Mouse (Mus musculus) ES-E14 (cell line): Measurements from ENCODE around the gene Ptcd3. TPM values are rescaled to one million over a fixed set of nuclear protein-coding genes. Genes with fewer than 3 reads are reported as not detected.
"Not testable (repeated sequence)": the region's sequence is repeated elsewhere in the genome, so short reads cannot be mapped to it uniquely, and the experiment has no call there.

Experiments used
- DNase-seq: peaks from one replicate; pipeline ENCODE4 v3.0.0-alpha.2; 2013; ENCODE audit warnings: low read depth, low spot score
- H3K27ac ChIP-seq: 2 replicates; pipeline ENCODE4 v1.5.1; 2012; ENCODE audit warnings: low read depth, mild to moderate bottlenecking, low read length, moderate library complexity, mixed read lengths; ENCODE audit not compliant: poor library complexity, insufficient read depth, severe bottlenecking
- H3K36me3 ChIP-seq: 2 replicates; pipeline ENCODE4 v1.6.1; 2012; ENCODE audit warnings: mild to moderate bottlenecking, low read length, moderate library complexity, mixed read lengths; ENCODE audit not compliant: control insufficient read depth, poor library complexity, insufficient read depth, severe bottlenecking
- H3K4me1 ChIP-seq, 2 experiments: fragments of 150-350 bp in 1 of 2; sonication (generic) in 1 of 2; 2 replicates each; pipeline ENCODE4 v1.6.1; 2012; ENCODE audit warnings: low read length in 2 of 2, mild to moderate bottlenecking in 1 of 2, mixed read lengths in 1 of 2; ENCODE audit not compliant: control insufficient read depth in 2 of 2, insufficient read depth in 2 of 2, poor library complexity in 1 of 2
- H3K4me3 ChIP-seq, 2 experiments: fragments of 150-350 bp in 1 of 2; sonication (generic) in 1 of 2; 2 replicates each; pipeline ENCODE4 v1.5.1; 2012; ENCODE audit warnings: low read length in 2 of 2, low read depth in 1 of 2, mild to moderate bottlenecking in 1 of 2, mixed read lengths in 1 of 2; ENCODE audit not compliant: insufficient read depth in 1 of 2, poor library complexity in 1 of 2, severe bottlenecking in 1 of 2
- H3K9ac ChIP-seq: 2 replicates; pipeline ENCODE4 v1.6.1; 2012; ENCODE audit warnings: low read depth, mild to moderate bottlenecking, low read length, mixed read lengths; ENCODE audit not compliant: poor library complexity, insufficient read depth, severe bottlenecking
- H3K9me3 ChIP-seq: fragments of 150-350 bp; sonication (generic); 2 replicates; pipeline ENCODE4 v1.6.1; 2012; ENCODE audit warnings: low read depth, mild to moderate bottlenecking, low read length; ENCODE audit not compliant: control insufficient read depth, insufficient read depth
- CHD2 ChIP-seq: IDR thresholded peaks from 2 replicates; pipeline ENCODE4 v1.6.1; 2014; ENCODE audit warnings: mild to moderate bottlenecking, low read depth, low read length, inconsistent platforms
- HCFC1 ChIP-seq: IDR thresholded peaks from 2 replicates; pipeline ENCODE4 v1.6.1; 2012; ENCODE audit warnings: low read length, inconsistent platforms, borderline replicate concordance; ENCODE audit not compliant: insufficient read depth
- MAFK ChIP-seq: IDR thresholded peaks from 2 replicates; pipeline ENCODE4 v1.6.1; 2014; ENCODE audit warnings: mild to moderate bottlenecking, low read depth, low read length, inconsistent platforms; ENCODE audit not compliant: insufficient read depth
- ZC3H11A ChIP-seq: IDR thresholded peaks from 2 replicates; pipeline ENCODE4 v1.6.1; 2012; ENCODE audit warnings: low read depth, mild to moderate bottlenecking, inconsistent platforms, low read length, borderline replicate concordance
- ZNF384 ChIP-seq: IDR thresholded peaks from 2 replicates; pipeline ENCODE4 v1.6.1; 2012; ENCODE audit warnings: low read depth, low read length, inconsistent platforms
- in situ Hi-C, 2 experiments: fragments of 600-800 bp; cut with MboI; formaldehyde crosslinking; loops; one replicate each; pipeline ENCODE4 v1.15.1; 2025; ENCODE audit warnings: low sequenced_read_pairs in 2 of 2, inconsistent platforms in 1 of 2; ENCODE audit not compliant: unreplicated experiment in 2 of 2
- total RNA-seq: library from RNA; depleted of rRNA; stranded (reverse); fragments of 300-350 nt; gene quantifications from 2 replicates; pipeline ENCODE4 v1.2.3, GENCODE M21; 2012

Gene Ptcd3
- total RNA-seq, 1 experiment = 218 TPM

DNA sequence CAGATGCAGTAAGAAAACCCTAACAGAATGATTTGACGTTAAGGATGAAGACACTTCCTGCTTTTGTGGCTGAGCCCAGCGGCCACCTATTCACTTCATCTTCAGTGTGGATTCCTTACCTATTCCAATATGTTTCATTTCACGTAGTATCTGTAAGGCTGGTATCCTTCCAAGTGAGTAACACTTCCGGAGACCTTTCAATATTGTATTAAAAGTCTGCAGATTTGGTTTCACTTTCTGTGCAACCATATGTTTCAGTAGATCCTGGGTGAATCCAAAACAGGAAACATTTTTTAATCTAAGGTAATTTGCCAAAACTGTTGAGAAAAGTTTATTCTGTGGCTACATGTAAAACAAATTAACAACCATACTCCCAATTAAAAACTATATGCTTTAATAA, 15.3 kb downstream of the Ptcd3 start:
- in situ Hi-C loops = loop anchor here (10.0 to 25.0 kb wide), 2 partner anchors 281 to 298 kb away; no protein-coding TSS in a partner anchor
- Histone ChIP-seq H3K4me1 (no peaks in the 10 kb centered on the region), H3K27ac (no peak overlapping the region), H3K4me3 (no peak overlapping the region), H3K36me3 (peaks cover 11% of the 10 kb centered on the region), H3K9ac (no peak overlapping the region), H3K9me3 (no peaks in the 10 kb centered on the region)
- TF ChIP-seq CHD2 (no peak), MAFK (no peak), HCFC1 (no peak), ZC3H11A (no peak), ZNF384 (no peak)
- no peak for DNase-seq

DNA sequence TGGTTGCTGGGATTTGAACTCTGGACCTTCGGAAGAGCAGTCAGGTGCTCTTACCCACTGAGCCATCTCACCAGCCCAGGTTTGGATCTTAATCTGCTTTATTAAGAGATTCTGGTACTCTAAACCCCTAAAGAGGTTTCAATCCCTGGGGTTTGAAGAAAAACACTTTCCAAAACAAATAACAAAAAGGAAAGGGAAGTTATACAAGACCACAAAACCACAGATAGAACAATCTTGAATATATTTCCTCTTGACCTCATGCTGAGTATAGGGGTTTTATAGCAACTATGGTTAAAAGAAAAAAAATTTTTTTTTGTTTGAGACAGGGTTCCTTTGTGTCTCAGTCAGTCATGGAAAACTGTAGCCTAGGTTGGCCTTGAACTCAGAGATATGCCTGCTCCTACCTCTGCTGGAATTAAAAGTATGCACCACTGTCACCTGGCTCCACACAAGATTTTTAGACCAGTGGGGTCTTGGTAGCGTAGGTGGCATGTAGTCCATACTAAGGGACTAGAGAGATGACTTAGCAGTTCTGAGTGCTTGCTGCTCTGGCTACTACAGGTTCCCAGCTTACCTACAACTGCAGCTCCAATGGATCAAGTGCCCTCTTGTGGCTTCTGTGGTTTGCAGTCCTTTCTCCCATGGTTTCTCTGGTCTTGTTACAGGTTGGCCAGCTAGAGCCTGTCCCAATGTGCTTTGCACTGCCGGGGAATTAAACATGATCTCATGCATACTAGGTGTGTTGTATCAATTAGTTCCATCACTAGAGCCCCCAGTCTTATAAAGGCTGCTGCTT, 30.4 kb downstream of the Ptcd3 start:
- Histone ChIP-seq H3K4me3 (no peak overlapping the region), H3K9ac (no peak overlapping the region), H3K4me1 (no peaks in the 10 kb centered on the region), H3K36me3 (peaks cover 20% of the 10 kb centered on the region), H3K27ac (no peak overlapping the region), H3K9me3 (no peaks in the 10 kb centered on the region)
- no peak for TF ChIP-seq HCFC1
- no peak for TF ChIP-seq ZNF384
- TF ChIP-seq CHD2 = no peak
- no peak for TF ChIP-seq ZC3H11A
- no peak for TF ChIP-seq MAFK
- peak; percentile 17 for DNase-seq
- in situ Hi-C loops = loop anchor here in 1 of 2 experiments (25.0 kb wide), 1 partner anchor 266 kb away; no protein-coding TSS in a partner anchor

DNA sequence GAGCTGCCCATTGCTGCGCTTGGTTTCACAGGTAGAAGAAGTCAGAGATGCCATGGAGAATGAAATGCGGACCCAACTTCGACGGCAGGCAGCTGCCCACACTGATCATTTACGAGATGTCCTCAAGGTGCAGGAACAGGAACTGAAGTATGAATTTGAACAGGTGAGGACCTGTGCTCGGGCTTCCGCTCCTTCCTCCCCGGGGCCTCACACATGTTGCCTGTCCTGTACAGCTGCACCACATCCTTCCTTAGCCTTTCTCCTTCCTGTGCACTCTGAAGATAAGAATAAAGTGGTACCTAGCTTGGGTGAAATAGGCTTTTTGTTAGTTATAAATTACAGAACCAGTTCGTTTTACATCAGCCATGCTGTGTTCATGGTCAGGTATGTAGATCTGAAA, 37.2 kb downstream of the Ptcd3 start:
- Histone ChIP-seq H3K36me3 (peaks cover 12% of the 10 kb centered on the region), H3K9me3 (no peaks in the 10 kb centered on the region), H3K9ac (no peak overlapping the region), H3K4me1 (no peaks in the 10 kb centered on the region), H3K27ac (no peak overlapping the region), H3K4me3 (no peak overlapping the region)
- TF ChIP-seq MAFK = no peak
- TF ChIP-seq ZNF384 = no peak
- no peak for TF ChIP-seq CHD2
- no peak for TF ChIP-seq ZC3H11A
- TF ChIP-seq HCFC1 = no peak
- in situ Hi-C loops = no loop called here
- DNase-seq = no peak

DNA sequence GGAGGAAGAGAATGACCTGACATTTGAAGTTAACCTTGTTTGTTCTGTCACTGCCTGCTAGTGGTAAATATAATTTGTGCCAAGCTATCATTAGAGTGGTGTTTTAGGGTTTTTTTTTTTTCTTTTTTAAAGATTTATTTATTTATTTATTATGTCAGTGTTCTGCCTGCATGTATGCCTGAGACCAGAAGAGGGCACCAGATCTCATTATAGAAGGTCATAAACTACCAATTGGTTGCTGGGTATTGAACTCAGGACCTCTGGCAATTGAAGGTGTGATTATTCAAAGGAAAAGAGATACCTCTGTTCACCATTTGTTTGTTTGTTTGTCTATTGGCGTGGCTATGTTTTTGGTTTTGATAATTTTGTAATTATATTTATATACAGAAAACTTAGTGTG, 39.7 kb downstream of the Ptcd3 start:
- H3K4me3 ChIP-seq = no peak overlapping the region
- H3K9me3 ChIP-seq = no peaks in the 10 kb centered on the region
- DNase-seq = no peak
- H3K9ac ChIP-seq = no peak overlapping the region
- no peaks in the 10 kb centered on the region for H3K4me1 ChIP-seq
- H3K36me3 ChIP-seq = peaks cover 9% of the 10 kb centered on the region
- H3K27ac ChIP-seq = no peak overlapping the region
- in situ Hi-C loops = no loop called here
- TF ChIP-seq HCFC1 = no peak
- peak; percentile 75; the same call in 1 of the 2 replicates for TF ChIP-seq ZNF384
- TF ChIP-seq MAFK = no peak

DNA sequence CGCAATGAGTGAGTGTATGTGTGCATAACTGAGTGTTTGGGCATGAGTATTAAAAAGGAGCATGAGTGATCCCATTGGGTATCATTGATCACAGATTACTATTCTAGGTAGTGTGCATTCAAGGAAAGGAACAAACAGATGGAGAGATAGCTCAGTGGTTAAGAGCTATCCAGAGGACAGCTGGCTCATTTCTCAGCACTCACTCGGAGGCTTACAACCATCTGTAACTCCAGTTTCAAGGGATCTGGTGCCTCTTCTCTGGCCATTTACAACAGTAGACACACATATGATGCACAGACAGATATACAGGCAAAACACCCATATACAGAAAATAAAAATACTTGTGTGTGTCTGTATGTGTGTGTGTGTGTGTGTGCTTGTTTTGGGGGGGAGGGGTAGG, 40.8 kb downstream of the Ptcd3 start:
- Histone ChIP-seq H3K4me1 (no peaks in the 10 kb centered on the region), H3K36me3 (peaks cover 9% of the 10 kb centered on the region), H3K27ac (no peak overlapping the region), H3K4me3 (no peak overlapping the region), H3K9me3 (no peaks in the 10 kb centered on the region), H3K9ac (no peak overlapping the region)
- no peak for TF ChIP-seq CHD2
- TF ChIP-seq ZC3H11A = no peak
- TF ChIP-seq ZNF384 = no peak
- no peak for TF ChIP-seq MAFK
- no peak for TF ChIP-seq HCFC1
- in situ Hi-C loops = no loop called here
- DNase-seq = no peak

DNA sequence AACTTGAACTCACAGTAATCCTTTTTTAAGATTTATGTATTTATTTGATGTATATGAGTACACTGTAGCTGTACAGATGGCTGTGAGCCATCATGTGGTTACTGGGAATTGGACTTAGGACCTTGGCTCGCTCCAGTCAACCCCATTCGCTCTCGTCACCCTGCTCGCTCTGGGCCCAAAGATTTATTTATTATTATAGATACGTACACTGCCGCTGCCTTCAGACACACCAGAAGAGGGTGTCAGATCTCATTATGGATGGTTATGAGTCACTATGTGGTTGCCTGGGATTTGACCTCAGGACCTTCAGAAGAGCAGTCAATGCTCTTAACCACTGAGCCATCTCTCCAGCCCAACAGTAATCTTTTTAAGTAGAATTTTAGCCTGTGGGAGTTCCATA, 61.6 kb downstream of the Ptcd3 start:
- H3K9me3 ChIP-seq, DNase-seq, H3K4me3 ChIP-seq, in situ Hi-C loops, H3K9ac ChIP-seq, H3K4me1 ChIP-seq, H3K27ac ChIP-seq, H3K36me3 ChIP-seq: not testable (repeated sequence)
